Mouse (Mus musculus): ENCODE results near the gene Dnaic1. TPM values are rescaled to one million over a fixed set of nuclear protein-coding genes. Genes with fewer than 3 reads are reported as not detected.

Dnaic1 gene
- total and polyA plus RNA-seq, 3 experiments = 0.34 to 4.1 (median 0.89) TPM

- Histone ChIP-seq H3K4me3 (replicated peaks in 1 of 3; ENCODE audit: low read depth in 2 of 3, low read length in 2 of 3, poor library complexity in 1 of 3) (no peak overlapping the region), H3K9ac (ENCODE audit: insufficient read depth, low read depth) (peak overlapping the region; percentile 34; the same call in 1 of the 2 replicates), H3K27ac (ENCODE audit: insufficient read depth, low read depth) (peak overlapping the region; percentile 36), H3K27me3 (replicated peaks) (no peaks in the 10 kb centered on the region), H3K9me3 (replicated peaks; ENCODE audit: low read length) (no peaks in the 10 kb centered on the region), H3K36me3 (replicated peaks in 1 of 2; ENCODE audit: control insufficient read depth in 1 of 2, insufficient read depth in 1 of 2, low read length in 1 of 2) (no peaks in the 10 kb centered on the region), H3K79me2 (replicated peaks; ENCODE audit: control insufficient read depth, extremely low read depth, insufficient read depth, poor library complexity, severe bottlenecking) (no peaks in the 10 kb centered on the region), H3K4me2 (ENCODE audit: insufficient read depth, low read depth, poor library complexity, severe bottlenecking) (peak overlapping the region; percentile 45; the same call in 1 of the 2 replicates), H3K4me1 (ENCODE audit: control insufficient read depth in 1 of 2, insufficient read depth in 2 of 2) (peaks cover 46 to 73% of the 10 kb centered on the region in 2 experiments)
- TF ChIP-seq TBP (conservative IDR thresholded peaks at IDR 0.05; ENCODE audit: low read depth, low read length) (peak; percentile 57; the same call in 1 of the 2 replicates), SMC3 (IDR thresholded peaks at IDR 0.05; ENCODE audit: low read depth, low read length) (no peak), ZNF384 (IDR thresholded peaks at IDR 0.05; ENCODE audit: low read depth, low read length) (no peak), ZMIZ1 (IDR thresholded peaks at IDR 0.05; ENCODE audit: low read depth, low read length) (no peak), JUN (IDR thresholded peaks at IDR 0.05; ENCODE audit: insufficient read depth, low read depth, low read length) (no peak), POLR2AphosphoS2 (IDR thresholded peaks at IDR 0.05; ENCODE audit: low read depth, low read length) (no peak), HCFC1 (IDR thresholded peaks at IDR 0.05; ENCODE audit: low read depth, low read length) (peak; percentile 44; the same call in 1 of the 2 replicates), RCOR1 (conservative IDR thresholded peaks at IDR 0.05; ENCODE audit: low read depth, low read length) (0 out of 2 replicates have a peak, but pooled peaks have one; percentile 44), TCF12 (IDR thresholded peaks at IDR 0.05; ENCODE audit: low read depth, low read length) (peak; percentile 40), ETS1 (conservative IDR thresholded peaks at IDR 0.05; ENCODE audit: low read depth, low read length) (no peak), MAX (IDR thresholded peaks at IDR 0.05; ENCODE audit: low read length) (no peak; the same call in 1 of the 2 replicates), EP300 (IDR thresholded peaks at IDR 0.05; ENCODE audit: low read length) (peak; percentile 39; the same call in 1 of the 2 replicates), POLR2A (IDR thresholded peaks at IDR 0.05; ENCODE audit: low read depth, low read length) (peak; percentile 31; the same call in 1 of the 2 replicates), MAZ (IDR thresholded peaks at IDR 0.05; ENCODE audit: low read depth, low read length) (0 out of 2 replicates have a peak, but pooled peaks have one; percentile 58), BHLHE40 (IDR thresholded peaks at IDR 0.05; ENCODE audit: low read depth, low read length) (peak; percentile 28; the same call in 1 of the 2 replicates), MYC (IDR thresholded peaks at IDR 0.05; ENCODE audit: low read depth, low read length) (0 out of 2 replicates have a peak, but pooled peaks have one; percentile 22), MXI1 (IDR thresholded peaks at IDR 0.05; ENCODE audit: low read depth, low read length) (0 out of 2 replicates have a peak, but pooled peaks have one; percentile 28), IRF4 (IDR thresholded peaks at IDR 0.05; ENCODE audit: low read depth, low read length) (peak; percentile 44; the same call in 1 of the 2 replicates), USF1 (IDR thresholded peaks at IDR 0.05; ENCODE audit: low read depth, low read length) (no peak), CHD2 (IDR thresholded peaks at IDR 0.05; ENCODE audit: low read length) (peak; percentile 86), SIN3A (IDR thresholded peaks at IDR 0.05; ENCODE audit: low read length) (peak; percentile 69; the same call in 1 of the 2 replicates), MAFK (IDR thresholded peaks at IDR 0.05; ENCODE audit: insufficient replicate concordance, low read length) (no peak), ELF1 (IDR thresholded peaks at IDR 0.05; ENCODE audit: low read depth, low read length) (peak; percentile 74), CTCF (conservative IDR thresholded peaks at IDR 0.05 in 1 of 2, IDR thresholded peaks at IDR 0.05 in 1 of 2; ENCODE audit: low read depth in 2 of 2, low read length in 2 of 2) (no peak; a peak in 1 of 4 replicates), NRF1 (IDR thresholded peaks at IDR 0.05; ENCODE audit: low read depth, low read length) (peak; percentile 54; the same call in 1 of the 2 replicates)
- DNase-seq (ENCODE audit: extremely low read depth) = peak; percentile 95
- in situ Hi-C loops (cut with MboI; ENCODE audit: low pct_ligation_motif_present, low pct_unique_long_range_greater_than_20kb, low sequenced_read_pairs) (no loop called here), dilution Hi-C loops (cut with MboI; ENCODE audit: extremely low pct_ligation_motif_present, extremely low pct_unique_long_range_greater_than_20kb, low sequenced_read_pairs) (no loop called here)
These were observed 58.8 kb downstream of the Dnaic1 start for GRCm38 (mm10) chr4:41628202-41628927.

All from CH12.LX (cell line).